Mouse (Mus musculus) bone marrow macrophage, adult 2 months (primary cell): ENCODE measurements at regions not wholly inside any gene's neighbourhood (a gene's known extent, or its start where the extent isn't known, plus 50 kb on each side); places are given as distances from the start of the nearest gene placed in this dataset.

ENCODE experiments used
- CTCF ChIP-seq: IDR thresholded peaks from 2 replicates; pipeline ENCODE4 v1.5.1; 2012; ENCODE audit warnings: low read depth, mild to moderate bottlenecking, low read length, moderate library complexity
- POLR2A ChIP-seq: IDR thresholded peaks from 2 replicates; pipeline ENCODE4 v1.6.1; 2012; ENCODE audit warnings: mild to moderate bottlenecking, low read depth, low read length, borderline replicate concordance

GRCm38 (mm10) chr4:54588704-54589103 is 356.1 kb upstream of the Zfp462 start:
- TF ChIP-seq CTCF, result no peak
- no peak for TF ChIP-seq POLR2A
